Mouse (Mus musculus) ES-E14 (cell line): ENCODE measurements around the gene Ofcc1. TPM values are rescaled to one million over a fixed set of nuclear protein-coding genes. Genes with fewer than 3 reads are reported as not detected.

Source experiments
- DNase-seq: peaks from one replicate; pipeline ENCODE4 v3.0.0-alpha.2; 2013; ENCODE audit warnings: low read depth, low spot score
- H3K27ac ChIP-seq: 2 replicates; pipeline ENCODE4 v1.5.1; 2012; ENCODE audit warnings: low read depth, mild to moderate bottlenecking, low read length, moderate library complexity, mixed read lengths; ENCODE audit not compliant: poor library complexity, insufficient read depth, severe bottlenecking
- H3K36me3 ChIP-seq: 2 replicates; pipeline ENCODE4 v1.6.1; 2012; ENCODE audit warnings: mild to moderate bottlenecking, low read length, moderate library complexity, mixed read lengths; ENCODE audit not compliant: control insufficient read depth, poor library complexity, insufficient read depth, severe bottlenecking
- H3K4me1 ChIP-seq, 2 experiments: fragments of 150-350 bp in 1 of 2; sonication (generic) in 1 of 2; 2 replicates each; pipeline ENCODE4 v1.6.1; 2012; ENCODE audit warnings: low read length in 2 of 2, mild to moderate bottlenecking in 1 of 2, mixed read lengths in 1 of 2; ENCODE audit not compliant: control insufficient read depth in 2 of 2, insufficient read depth in 2 of 2, poor library complexity in 1 of 2
- H3K4me3 ChIP-seq, 2 experiments: fragments of 150-350 bp in 1 of 2; sonication (generic) in 1 of 2; 2 replicates each; pipeline ENCODE4 v1.5.1; 2012; ENCODE audit warnings: low read length in 2 of 2, low read depth in 1 of 2, mild to moderate bottlenecking in 1 of 2, mixed read lengths in 1 of 2; ENCODE audit not compliant: insufficient read depth in 1 of 2, poor library complexity in 1 of 2, severe bottlenecking in 1 of 2
- H3K9ac ChIP-seq: 2 replicates; pipeline ENCODE4 v1.6.1; 2012; ENCODE audit warnings: low read depth, mild to moderate bottlenecking, low read length, mixed read lengths; ENCODE audit not compliant: poor library complexity, insufficient read depth, severe bottlenecking
- H3K9me3 ChIP-seq: fragments of 150-350 bp; sonication (generic); 2 replicates; pipeline ENCODE4 v1.6.1; 2012; ENCODE audit warnings: low read depth, mild to moderate bottlenecking, low read length; ENCODE audit not compliant: control insufficient read depth, insufficient read depth
- CHD2 ChIP-seq: IDR thresholded peaks from 2 replicates; pipeline ENCODE4 v1.6.1; 2014; ENCODE audit warnings: mild to moderate bottlenecking, low read depth, low read length, inconsistent platforms
- HCFC1 ChIP-seq: IDR thresholded peaks from 2 replicates; pipeline ENCODE4 v1.6.1; 2012; ENCODE audit warnings: low read length, inconsistent platforms, borderline replicate concordance; ENCODE audit not compliant: insufficient read depth
- MAFK ChIP-seq: IDR thresholded peaks from 2 replicates; pipeline ENCODE4 v1.6.1; 2014; ENCODE audit warnings: mild to moderate bottlenecking, low read depth, low read length, inconsistent platforms; ENCODE audit not compliant: insufficient read depth
- ZC3H11A ChIP-seq: IDR thresholded peaks from 2 replicates; pipeline ENCODE4 v1.6.1; 2012; ENCODE audit warnings: low read depth, mild to moderate bottlenecking, inconsistent platforms, low read length, borderline replicate concordance
- ZNF384 ChIP-seq: IDR thresholded peaks from 2 replicates; pipeline ENCODE4 v1.6.1; 2012; ENCODE audit warnings: low read depth, low read length, inconsistent platforms
- in situ Hi-C, 2 experiments: fragments of 600-800 bp; cut with MboI; formaldehyde crosslinking; loops; one replicate each; pipeline ENCODE4 v1.15.1; 2025; ENCODE audit warnings: low sequenced_read_pairs in 2 of 2, inconsistent platforms in 1 of 2; ENCODE audit not compliant: unreplicated experiment in 2 of 2
- total RNA-seq: library from RNA; depleted of rRNA; stranded (reverse); fragments of 300-350 nt; gene quantifications from 2 replicates; pipeline ENCODE4 v1.2.3, GENCODE M21; 2012

Gene Ofcc1
- total RNA-seq, 1 experiment: not detected

DNA sequence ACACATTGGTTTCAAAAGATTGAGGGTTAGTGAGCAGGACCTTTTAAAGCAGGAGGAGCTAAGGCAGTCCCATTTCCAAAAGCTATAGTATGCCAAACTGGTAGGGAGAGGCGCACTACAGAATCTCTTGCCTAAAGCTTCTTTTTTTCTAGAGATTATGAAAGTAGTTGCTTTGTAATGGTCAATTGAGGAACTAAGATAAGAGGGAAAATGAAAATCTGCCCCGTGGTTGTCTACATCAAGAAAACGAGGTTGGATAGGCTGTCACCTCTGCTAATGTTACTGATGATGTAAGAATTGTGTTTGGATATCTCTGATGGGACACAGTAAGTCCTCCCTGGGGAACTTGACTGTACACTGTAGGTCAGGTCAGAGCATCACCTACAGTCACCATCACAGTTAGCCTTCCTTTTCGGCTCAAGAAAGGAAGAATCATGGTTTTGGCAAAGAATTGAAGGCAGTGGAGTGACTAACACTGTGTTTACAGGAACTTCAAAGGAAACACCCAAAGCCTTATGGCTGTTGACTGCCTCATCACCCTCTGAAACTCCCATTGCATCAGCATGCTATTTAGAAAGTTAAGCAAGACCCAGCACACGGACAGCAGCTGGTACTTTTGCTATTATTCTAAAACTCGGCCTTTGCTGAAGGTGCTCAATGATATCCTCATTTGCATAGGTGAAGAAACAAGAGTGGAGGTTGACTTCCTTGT lies 40.3 kb downstream of the Ofcc1 start:
- TF ChIP-seq MAFK (no peak), ZC3H11A (no peak), ZNF384 (no peak), CHD2 (no peak), HCFC1 (no peak)
- no peak for DNase-seq
- Histone ChIP-seq H3K36me3 (no peaks in the 10 kb centered on the region), H3K4me3 (no peak overlapping the region), H3K9me3 (no peaks in the 10 kb centered on the region), H3K9ac (no peak overlapping the region), H3K27ac (no peak overlapping the region), H3K4me1 (no peaks in the 10 kb centered on the region)
- in situ Hi-C loops: no loop called here

GRCm38 (mm10) chr13:40317731-40318130 lies 43.5 kb downstream of the Ofcc1 start:
- no peak overlapping the region for H3K4me3 ChIP-seq
- H3K9me3 ChIP-seq: no peaks in the 10 kb centered on the region
- no peaks in the 10 kb centered on the region for H3K4me1 ChIP-seq
- TF ChIP-seq MAFK (no peak), ZC3H11A (no peak), CHD2 (no peak), HCFC1 (no peak), ZNF384 (no peak)
- in situ Hi-C loops: no loop called here
- no peak overlapping the region for H3K9ac ChIP-seq
- no peak overlapping the region for H3K27ac ChIP-seq
- no peak for DNase-seq
- no peaks in the 10 kb centered on the region for H3K36me3 ChIP-seq

- DNase-seq: no peak
- Histone ChIP-seq H3K9me3 (no peaks in the 10 kb centered on the region), H3K4me3 (no peak overlapping the region), H3K27ac (no peak overlapping the region), H3K4me1 (no peaks in the 10 kb centered on the region), H3K9ac (no peak overlapping the region), H3K36me3 (no peaks in the 10 kb centered on the region)
- no peak for TF ChIP-seq ZNF384
- TF ChIP-seq HCFC1: no peak
- no peak for TF ChIP-seq CHD2
- no peak for TF ChIP-seq ZC3H11A
- TF ChIP-seq MAFK: no peak
- in situ Hi-C loops: no loop called here
Observed at GRCm38 (mm10) chr13:40315158-40315792, 46.0 kb downstream of the Ofcc1 start.

- H3K4me1 ChIP-seq: no peaks in the 10 kb centered on the region
- TF ChIP-seq ZC3H11A: no peak
- H3K9me3 ChIP-seq: no peaks in the 10 kb centered on the region
- H3K9ac ChIP-seq: no peak overlapping the region
- no peak for DNase-seq
- no peak overlapping the region for H3K27ac ChIP-seq
- in situ Hi-C loops: no loop called here
- H3K36me3 ChIP-seq: no peaks in the 10 kb centered on the region
- no peak overlapping the region for H3K4me3 ChIP-seq
Observed at GRCm38 (mm10) chr13:40292891-40293290, 68.4 kb downstream of the Ofcc1 start.

- H3K36me3 ChIP-seq: no peaks in the 10 kb centered on the region
- no peak for DNase-seq
- in situ Hi-C loops: no loop called here
- no peak overlapping the region for H3K4me3 ChIP-seq
- H3K4me1 ChIP-seq: no peaks in the 10 kb centered on the region
- no peak for TF ChIP-seq ZC3H11A
- no peak for TF ChIP-seq MAFK
- TF ChIP-seq HCFC1: no peak
- no peak for TF ChIP-seq CHD2
- TF ChIP-seq ZNF384: no peak
- no peak overlapping the region for H3K9ac ChIP-seq
- H3K27ac ChIP-seq: no peak overlapping the region
- H3K9me3 ChIP-seq: no peaks in the 10 kb centered on the region
Observed at GRCm38 (mm10) chr13:40290846-40291245, 70.4 kb downstream of the Ofcc1 start.
